Mouse (Mus musculus) kidney, embryonic 14.5 days (tissue): ENCODE measurements around the gene Zswim5. TPM values are rescaled to one million over a fixed set of nuclear protein-coding genes. Genes with fewer than 3 reads are reported as not detected.

Source experiments
- ATAC-seq: fragments of 200-750 bp; cut with Nextera tagmentation; 2 replicates; pipeline ENCODE4 v1.8.0; 2017; ENCODE audit warnings: moderate number of reproducible peaks, mild to moderate bottlenecking, moderate TSS enrichment, moderate library complexity; ENCODE audit not compliant: low FRiP score, low TSS enrichment
- H3K27ac ChIP-seq: fragments of 300-500 bp; sonication (generic); 2 replicates; pipeline ENCODE4 v1.5.1; 2014; ENCODE audit warnings: low read depth, mild to moderate bottlenecking, low read length, moderate library complexity, mixed read lengths
- H3K27me3 ChIP-seq: fragments of 300-500 bp; sonication (generic); 2 replicates; pipeline ENCODE4 v1.6.1; 2014; ENCODE audit warnings: mild to moderate bottlenecking, low read length; ENCODE audit not compliant: control insufficient read depth, insufficient read depth
- H3K36me3 ChIP-seq: fragments of 300-500 bp; sonication (generic); 2 replicates; pipeline ENCODE4 v1.6.1; 2014; ENCODE audit warnings: low read length, mixed read lengths; ENCODE audit not compliant: control insufficient read depth, insufficient read depth
- H3K4me1 ChIP-seq: fragments of 300-500 bp; sonication (generic); 2 replicates; pipeline ENCODE4 v1.6.1; 2014; ENCODE audit warnings: low read length, mixed read lengths; ENCODE audit not compliant: control insufficient read depth, insufficient read depth
- H3K4me2 ChIP-seq: fragments of 300-500 bp; sonication (generic); replicated peaks from 2 replicates; pipeline ENCODE4 v1.6.1; 2014; ENCODE audit warnings: low read depth, mild to moderate bottlenecking, low read length
- H3K4me3 ChIP-seq: fragments of 300-500 bp; sonication (generic); 2 replicates; pipeline ENCODE4 v1.5.1; 2014; ENCODE audit warnings: mild to moderate bottlenecking, low read length
- H3K9ac ChIP-seq: fragments of 300-500 bp; sonication (generic); 2 replicates; pipeline ENCODE4 v1.6.1; 2014; ENCODE audit warnings: low read depth, mild to moderate bottlenecking, low read length, moderate library complexity
- H3K9me3 ChIP-seq: fragments of 300-500 bp; sonication (generic); 2 replicates; pipeline ENCODE4 v1.6.1; 2016; ENCODE audit warnings: low read length; ENCODE audit not compliant: control insufficient read depth
- WGBS: fragments of 180-500 bp; shearing (Covaris S2); extraction: QIAGEN DNeasy Blood & Tissue Kit; methylation state at CpG from one replicate; pipeline ENCODE4 v1.1.7; 2014; 5-methylcytosine and 5-hydroxymethylcytosine counted together
- polyA plus RNA-seq: library from polyadenylated mRNA; unstranded; fragments of >200 nt; fragmentation: Nextera tagmentation; extraction: Ambion mirVana; gene quantifications from 2 replicates; pipeline ENCODE4 v1.2.1, GENCODE M21; 2014

Gene Zswim5
- polyA plus RNA-seq, 1 experiment from 2014 or later, result 2.1 TPM

DNA sequence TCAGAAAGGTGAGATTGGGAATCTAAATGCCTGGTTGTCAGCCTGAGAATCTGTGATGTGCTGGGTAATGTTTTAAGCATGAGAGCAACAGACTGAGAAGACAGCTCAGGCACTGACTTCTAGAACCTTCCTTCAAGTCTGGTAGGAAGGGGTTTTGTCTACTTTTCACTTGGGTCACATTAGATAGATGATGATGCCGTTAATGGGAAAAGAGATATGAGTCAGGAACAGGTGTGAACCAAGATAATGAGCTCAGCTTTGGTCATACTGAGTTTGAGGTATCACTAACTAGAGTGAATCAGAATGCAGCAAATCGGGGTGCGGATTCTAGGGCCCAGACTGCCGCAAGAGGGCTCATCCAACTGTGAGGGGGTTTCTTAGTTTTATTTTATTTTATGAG lies 146.3 kb downstream of the Zswim5 start:
- no peak for ATAC-seq
- H3K27me3 ChIP-seq, result no peaks in the 10 kb centered on the region
- peaks cover 5% of the 10 kb centered on the region; the same call in 1 of the 2 replicates for H3K4me1 ChIP-seq
- no peak overlapping the region for H3K27ac ChIP-seq
- no peak overlapping the region for H3K4me2 ChIP-seq
- peaks cover 24% of the 10 kb centered on the region for H3K36me3 ChIP-seq
- 97% methylated on average over 4 of the region's 4 CpGs for WGBS
- no peak overlapping the region for H3K9ac ChIP-seq
- H3K4me3 ChIP-seq, result no peak overlapping the region
- H3K9me3 ChIP-seq, result no peaks in the 10 kb centered on the region

DNA sequence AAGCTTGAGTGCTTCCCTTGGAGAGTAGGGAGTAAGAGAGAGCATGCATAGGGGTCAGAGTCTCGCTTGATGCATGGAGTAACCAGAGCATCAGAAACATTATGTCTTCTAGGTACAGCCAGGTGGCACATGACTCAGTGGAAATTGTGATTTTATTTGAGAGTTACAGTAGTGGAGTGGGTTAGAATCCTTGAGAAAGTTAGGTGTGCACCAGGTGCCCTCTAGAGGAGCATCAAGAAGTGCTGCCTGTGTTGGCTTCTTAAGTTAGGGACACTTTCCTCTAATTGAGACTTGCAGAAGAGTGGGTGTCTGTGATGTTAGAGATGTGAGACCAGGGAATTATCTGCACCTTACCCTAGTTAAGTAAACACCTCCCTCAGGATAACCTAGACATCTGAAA lies 153.9 kb downstream of the Zswim5 start:
- H3K36me3 ChIP-seq, result peaks cover 28% of the 10 kb centered on the region
- no peak overlapping the region for H3K9ac ChIP-seq
- no peaks in the 10 kb centered on the region for H3K4me1 ChIP-seq
- H3K4me3 ChIP-seq, result no peak overlapping the region
- H3K27me3 ChIP-seq, result no peaks in the 10 kb centered on the region
- H3K4me2 ChIP-seq, result no peak overlapping the region
- ATAC-seq, result no peak
- no peaks in the 10 kb centered on the region for H3K9me3 ChIP-seq
- H3K27ac ChIP-seq, result no peak overlapping the region
- 88% methylated on average over 1 of the region's 1 CpGs for WGBS

Other genes with a start within 250 kb of the Zswim5 start
- gene Nasp, start 249.4 kb upstream of the Zswim5 start, polyA plus RNA-seq, result 224 and 234 TPM in 2 replicates
- 730 and 751 TPM in 2 replicates for gene Akr1a1, start 225.7 kb upstream of the Zswim5 start, polyA plus RNA-seq
- 1,503 and 1,977 TPM in 2 replicates for gene Prdx1, start 191.8 kb upstream of the Zswim5 start, polyA plus RNA-seq
- 19.7 and 25.5 TPM in 2 replicates for gene Mmachc, start 169.0 kb upstream of the Zswim5 start, polyA plus RNA-seq
- gene Ccdc163, start 168.9 kb upstream of the Zswim5 start, polyA plus RNA-seq, result 36.9 and 39.6 TPM in 2 replicates
- gene Tesk2, start 156.4 kb upstream of the Zswim5 start, polyA plus RNA-seq, result 4.6 and 7.4 TPM in 2 replicates
- 29.0 and 42.5 TPM in 2 replicates for gene Toe1, start 69.7 kb upstream of the Zswim5 start, polyA plus RNA-seq
- 17.9 and 18.7 TPM in 2 replicates for gene Mutyh, start 69.7 kb upstream of the Zswim5 start, polyA plus RNA-seq
- gene Hpdl, start 55.7 kb upstream of the Zswim5 start, polyA plus RNA-seq, result 1.1 and 1.4 TPM in 2 replicates
- gene Urod, start 117.0 kb downstream of the Zswim5 start, polyA plus RNA-seq, result 83.9 and 101 TPM in 2 replicates
- gene Hectd3, start 117.9 kb downstream of the Zswim5 start, polyA plus RNA-seq, result 4.5 and 7.6 TPM in 2 replicates
- 52.9 and 53.2 TPM in 2 replicates for gene Eif2b3, start 142.0 kb downstream of the Zswim5 start, polyA plus RNA-seq
- gene Ptch2, start 218.7 kb downstream of the Zswim5 start, polyA plus RNA-seq, result 6.0 and 7.6 TPM in 2 replicates
- gene Btbd19, start 248.3 kb downstream of the Zswim5 start, polyA plus RNA-seq, result 6.2 TPM in 2 replicates
- not detected in 2 replicates for gene Tctex1d4, start 249.4 kb downstream of the Zswim5 start, polyA plus RNA-seq